Mouse (Mus musculus) brain, embryonic 18.5 days (tissue): ENCODE results near the gene Gga1.
"Not testable (repeated sequence)": the region's sequence is repeated elsewhere in the genome, so short reads cannot be mapped to it uniquely, and the experiment has no call there.

ENCODE experiments used
- DNase-seq: peaks from one replicate; pipeline ENCODE4 v3.0.0-alpha.2; 2012; ENCODE audit warnings: low read depth, low spot score

Gene Gga1

DNA sequence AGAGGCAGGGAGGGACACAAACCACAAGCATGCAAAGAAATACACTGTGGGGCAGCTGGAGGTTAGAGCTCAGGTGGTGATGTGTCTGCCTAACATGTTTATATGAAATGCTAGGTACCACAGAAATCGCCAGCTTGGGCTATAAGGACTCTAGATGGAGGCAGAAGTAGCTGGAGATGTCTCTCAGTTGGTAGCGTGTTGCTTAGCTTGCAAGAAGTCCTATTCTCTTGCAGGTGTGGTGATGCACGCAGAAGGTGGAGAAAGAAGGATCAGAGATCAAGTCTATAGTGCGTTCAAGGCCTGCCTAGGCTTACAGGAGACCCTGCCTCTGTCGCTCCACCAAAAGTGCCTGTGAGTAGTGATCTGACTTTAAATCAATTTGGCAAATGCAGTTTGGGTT, 1.5 kb upstream of the Gga1 start:
- DNase-seq: no peak

- DNase-seq: no peak
Measured at GRCm38 (mm10) chr15:78876258-78876696, 713 bp upstream of the Gga1 start.

GRCm38 (mm10) chr15:78877810-78878390, 910 bp downstream of the Gga1 start:
- DNase-seq: no peak

DNA sequence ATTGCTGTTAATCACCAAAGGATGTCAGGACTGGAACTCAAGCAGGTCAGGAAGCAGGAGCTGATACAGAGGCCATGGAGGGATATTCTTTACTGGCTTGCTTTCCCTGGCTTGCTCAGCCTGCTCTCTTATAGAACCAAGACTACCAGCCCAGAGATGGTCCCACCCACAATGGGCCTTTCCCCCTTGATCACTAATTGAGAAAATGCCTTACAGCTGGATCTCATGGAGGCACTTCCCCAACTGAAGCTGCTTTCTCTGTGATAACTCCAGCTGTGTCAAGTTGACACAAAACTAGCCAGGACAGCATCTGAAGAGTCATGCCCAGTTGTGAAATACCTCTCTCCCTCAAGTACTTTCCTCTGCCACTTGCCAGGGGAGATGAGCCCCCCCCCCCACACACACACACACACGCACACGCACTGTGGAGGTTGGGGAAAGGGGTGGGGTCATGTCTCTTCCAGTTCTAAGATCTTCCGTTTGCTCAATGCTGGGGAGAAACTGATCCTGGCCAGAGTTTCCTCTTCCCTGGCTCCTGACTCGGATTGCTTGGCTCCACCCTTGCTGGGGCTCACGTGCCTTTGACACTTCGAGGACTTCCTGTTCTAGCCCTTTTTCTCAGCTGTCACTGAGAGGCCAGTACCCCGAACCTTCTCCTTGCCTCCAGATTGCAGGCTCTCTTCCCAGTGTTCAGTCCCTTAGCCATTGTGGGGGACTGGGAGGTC, 2.0 kb downstream of the Gga1 start:
- not testable (repeated sequence) for DNase-seq

- no peak for DNase-seq
Measured at GRCm38 (mm10) chr15:78880432-78880831, 3.4 kb downstream of the Gga1 start.

GRCm38 (mm10) chr15:78881828-78882227, 4.8 kb downstream of the Gga1 start:
- no peak for DNase-seq

DNA sequence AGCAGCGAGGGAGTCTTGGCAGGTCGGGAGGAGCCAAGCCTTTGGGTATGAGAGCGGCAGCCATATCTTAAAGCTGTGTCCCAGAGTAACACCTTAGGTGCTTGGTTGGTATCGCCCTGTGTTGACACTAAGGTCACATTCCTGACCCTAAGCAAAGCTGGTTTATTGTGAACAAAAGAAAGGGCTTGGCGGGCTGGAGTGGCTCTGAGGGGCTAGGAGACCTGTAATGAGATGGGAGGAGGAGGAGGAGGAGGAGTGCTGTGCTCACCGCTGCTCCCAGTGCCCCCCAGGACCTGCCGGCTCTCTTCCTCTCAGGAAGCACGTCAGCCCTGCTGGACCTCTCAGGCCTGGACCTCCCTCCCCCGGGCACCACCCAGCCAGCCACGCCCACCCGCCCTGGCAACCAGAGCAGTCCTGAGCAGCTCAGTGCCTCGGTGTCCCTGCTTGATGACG, 12.4 kb downstream of the Gga1 start:
- no peak for DNase-seq

DNA sequence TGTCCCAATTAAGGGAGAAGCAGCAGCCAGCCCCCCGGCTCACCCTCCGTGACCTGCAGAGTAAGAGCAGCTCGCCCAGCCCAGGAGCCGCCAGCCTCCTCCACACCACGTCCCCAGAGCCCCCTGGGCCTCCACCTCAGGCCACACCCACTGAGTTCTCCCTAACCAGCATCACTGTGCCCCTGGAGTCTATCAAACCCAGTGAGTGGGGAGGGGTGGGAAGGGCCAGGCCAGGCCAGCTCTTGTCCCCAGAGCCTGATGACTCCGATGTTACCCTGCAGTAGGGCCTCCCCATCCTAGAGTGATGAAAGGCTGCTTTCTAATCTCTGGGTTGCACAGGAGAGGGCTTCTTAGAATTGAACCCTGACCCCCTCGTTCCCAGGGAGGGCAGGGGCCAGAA, 15.4 kb downstream of the Gga1 start:
- no peak for DNase-seq

DNA sequence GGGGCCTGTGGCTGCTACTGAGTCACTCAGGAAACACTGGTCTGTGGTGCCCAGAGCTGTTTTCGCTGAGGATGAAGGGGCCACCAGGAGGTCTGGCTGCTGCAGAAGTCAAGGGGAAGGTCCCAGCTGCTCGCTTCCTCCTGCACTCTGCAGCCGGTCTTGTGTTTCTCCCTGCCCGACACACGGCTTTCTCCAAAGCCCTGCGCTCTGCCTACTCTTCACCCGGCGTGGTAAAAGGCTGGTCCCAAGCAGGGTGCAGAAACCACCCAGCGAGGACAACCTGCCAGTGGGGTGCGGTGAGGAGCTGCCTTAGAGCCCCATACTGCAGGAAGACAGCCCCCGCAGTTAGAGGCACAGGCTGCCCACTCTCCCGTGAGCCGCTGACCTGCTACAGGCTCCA, 17.7 kb downstream of the Gga1 start:
- DNase-seq: no peak

- no peak for DNase-seq
Measured at GRCm38 (mm10) chr15:78895741-78896140, 18.8 kb downstream of the Gga1 start.

- no peak for DNase-seq
Measured at GRCm38 (mm10) chr15:78896149-78896548, 19.2 kb downstream of the Gga1 start.

DNA sequence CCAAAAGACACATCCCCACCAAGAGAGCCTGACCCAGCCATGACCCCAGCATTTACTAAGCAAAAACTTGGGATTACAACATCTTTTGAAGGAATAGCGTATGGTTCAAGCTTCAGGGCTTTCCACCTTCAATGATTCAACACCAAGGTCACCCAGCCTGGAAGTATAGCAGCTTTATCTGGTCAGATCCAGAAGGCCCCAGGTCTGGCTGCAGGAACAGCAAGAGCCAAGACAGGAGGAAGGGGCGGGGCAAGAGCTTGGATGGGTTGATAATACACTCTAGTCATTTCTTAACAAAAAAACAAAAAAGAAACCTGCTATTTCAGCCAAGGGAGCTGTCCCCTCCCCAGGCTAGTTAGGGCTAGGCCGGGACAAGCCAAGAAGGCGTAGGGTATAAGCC, 20.5 kb downstream of the Gga1 start:
- no peak for DNase-seq

- DNase-seq: no peak
Measured at GRCm38 (mm10) chr15:78898507-78899001, 21.6 kb downstream of the Gga1 start.

DNA sequence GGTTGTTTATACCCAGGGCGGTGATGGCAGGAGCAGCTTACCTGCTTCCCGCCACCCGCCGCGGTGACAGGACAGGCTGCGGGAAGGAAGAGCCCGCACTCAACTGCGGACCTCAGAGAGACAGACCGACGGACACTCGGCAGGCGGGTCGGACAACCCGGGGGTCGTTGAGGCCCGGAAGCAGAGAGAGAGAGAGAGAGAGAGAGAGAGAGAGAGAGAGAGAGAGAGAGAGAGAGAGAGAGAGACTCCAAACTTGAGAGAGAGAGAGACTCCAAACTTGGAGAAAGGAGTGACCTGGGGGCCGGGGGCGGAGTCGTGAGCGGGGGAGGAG, 22.4 kb downstream of the Gga1 start, which contains the start of gene Gm49510:
Gene Gm49510 (plus strand): TSS at position 259 of the 331 bp plus-strand sequence.
- no peak for DNase-seq

- no peak for DNase-seq
Measured at GRCm38 (mm10) chr15:78899740-78900584, 23.0 kb downstream of the Gga1 start, which contains the start of gene Sh3bp1. TSS of gene Sh3bp1 (plus strand) at chr15:78899768.

- DNase-seq: no peak
Measured at GRCm38 (mm10) chr15:78900585-78901421, 23.8 kb downstream of the Gga1 start.

GRCm38 (mm10) chr15:78901422-78901789, 24.4 kb downstream of the Gga1 start:
- no peak for DNase-seq

GRCm38 (mm10) chr15:78903243-78903642, 26.3 kb downstream of the Gga1 start:
- DNase-seq: no peak

GRCm38 (mm10) chr15:78908399-78908798, 31.4 kb downstream of the Gga1 start:
- DNase-seq: no peak

- no peak for DNase-seq
Measured at GRCm38 (mm10) chr15:78908982-78909381, 32.0 kb downstream of the Gga1 start.

DNA sequence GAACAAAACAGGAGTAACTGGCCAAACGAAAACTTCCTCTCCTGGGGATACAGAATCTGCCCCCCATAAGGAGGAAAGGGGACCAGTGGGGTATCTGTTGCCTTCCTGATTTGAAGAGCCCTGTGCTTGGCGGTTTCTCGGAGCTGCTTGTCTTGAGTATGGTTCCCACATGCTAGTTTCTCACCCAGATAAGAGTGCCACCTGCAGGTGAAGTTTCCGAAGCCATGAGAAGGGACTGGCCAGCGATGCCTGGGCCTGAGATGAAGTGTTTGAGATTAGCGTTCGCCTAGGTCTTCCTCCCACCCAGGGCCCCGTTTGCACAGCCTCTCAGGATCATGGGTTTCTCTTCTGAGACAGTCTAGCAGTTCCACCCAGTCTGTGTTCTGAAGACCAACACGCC, 35.0 kb downstream of the Gga1 start:
- DNase-seq: no peak
